Mouse (Mus musculus) thymus, postnatal 4 days (tissue): Measurements from ENCODE around the gene Ago4.

ENCODE experiments used
- DNase-seq: peaks from one replicate; pipeline ENCODE4 v3.0.0; 2021

Gene Ago4

DNA sequence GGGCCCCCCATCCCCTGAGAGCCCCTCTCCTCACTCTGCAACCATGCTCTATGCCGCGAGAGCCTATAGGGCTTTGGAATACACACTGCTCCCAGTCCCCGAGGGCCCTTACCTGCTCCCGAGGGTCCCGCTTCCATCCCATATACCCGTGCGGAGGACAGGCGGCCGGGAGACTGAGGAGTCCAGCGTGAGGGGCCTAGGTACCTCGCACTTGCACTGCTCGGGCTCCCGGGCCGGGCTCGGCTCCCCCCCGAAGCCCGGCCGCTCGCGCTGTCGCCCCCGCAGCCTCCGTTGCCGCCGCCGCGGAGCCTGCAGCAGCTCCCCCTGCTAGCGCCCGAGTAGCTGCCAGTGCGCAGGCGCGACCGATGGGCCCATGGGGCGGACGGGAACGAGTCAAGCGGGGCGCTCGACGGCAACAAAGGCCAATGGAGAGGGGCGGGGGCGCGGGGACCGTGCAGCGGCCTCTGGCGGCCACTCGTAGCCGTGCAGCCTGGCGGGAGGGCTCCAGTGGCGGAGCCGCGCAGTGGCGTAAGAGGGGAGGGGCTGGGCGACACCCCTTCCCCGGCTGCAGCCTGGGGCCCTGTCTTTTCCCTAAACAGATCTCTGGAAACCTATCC is 64.9 kb downstream of the Ago4 start, which contains the start of gene Ago1:
Ago1 (minus strand) TSS at position 299 of the 617 bp plus-strand sequence.
- DNase-seq = peak; percentile 98

GRCm38 (mm10) chr4:126467721-126468284 is 65.5 kb downstream of the Ago4 start:
- DNase-seq = peak; percentile 80

DNA sequence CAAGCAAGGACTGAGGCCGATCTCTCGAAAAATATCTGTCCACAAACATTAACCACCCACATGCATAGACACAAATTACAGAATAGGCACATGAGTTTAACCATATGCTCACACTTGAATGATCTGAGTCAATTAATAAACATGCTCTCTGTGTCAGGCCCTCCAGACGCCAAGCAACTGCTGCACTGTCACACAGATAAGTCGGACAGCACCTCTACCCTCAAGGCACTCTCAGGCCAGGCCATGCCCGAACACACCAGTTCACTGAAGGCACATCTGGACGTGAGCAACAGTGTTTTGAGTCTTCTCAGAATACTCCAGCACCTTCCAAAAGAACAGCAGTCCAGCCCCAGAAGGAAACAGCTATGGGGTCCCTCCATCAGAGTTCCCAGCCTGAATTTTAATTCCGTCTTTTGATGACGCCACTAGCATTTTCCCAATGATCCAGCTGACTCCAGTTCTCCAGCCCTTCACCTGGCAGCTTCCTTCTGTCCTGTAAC is 67.0 kb downstream of the Ago4 start:
- no peak for DNase-seq

- DNase-seq = peak; percentile 62
Observed at GRCm38 (mm10) chr4:126465843-126466242, 67.4 kb downstream of the Ago4 start.

DNA sequence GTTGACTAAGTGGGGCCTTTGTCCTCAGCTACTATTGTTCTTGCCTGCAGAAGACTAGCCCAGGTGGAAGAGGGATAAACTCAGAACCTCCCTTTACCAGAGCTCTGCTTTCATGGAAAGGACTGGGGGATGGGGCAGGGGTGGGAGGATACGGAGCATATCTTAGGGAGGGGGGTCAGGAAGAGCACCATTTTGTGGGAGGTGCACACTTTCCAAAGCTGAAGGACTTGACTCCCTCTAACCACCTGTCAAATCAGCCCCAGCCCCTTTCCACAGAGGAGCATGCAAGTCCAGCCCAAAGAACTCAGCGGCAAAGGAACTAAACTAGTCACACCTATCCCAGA is 68.4 kb downstream of the Ago4 start:
- DNase-seq = no peak

DNA sequence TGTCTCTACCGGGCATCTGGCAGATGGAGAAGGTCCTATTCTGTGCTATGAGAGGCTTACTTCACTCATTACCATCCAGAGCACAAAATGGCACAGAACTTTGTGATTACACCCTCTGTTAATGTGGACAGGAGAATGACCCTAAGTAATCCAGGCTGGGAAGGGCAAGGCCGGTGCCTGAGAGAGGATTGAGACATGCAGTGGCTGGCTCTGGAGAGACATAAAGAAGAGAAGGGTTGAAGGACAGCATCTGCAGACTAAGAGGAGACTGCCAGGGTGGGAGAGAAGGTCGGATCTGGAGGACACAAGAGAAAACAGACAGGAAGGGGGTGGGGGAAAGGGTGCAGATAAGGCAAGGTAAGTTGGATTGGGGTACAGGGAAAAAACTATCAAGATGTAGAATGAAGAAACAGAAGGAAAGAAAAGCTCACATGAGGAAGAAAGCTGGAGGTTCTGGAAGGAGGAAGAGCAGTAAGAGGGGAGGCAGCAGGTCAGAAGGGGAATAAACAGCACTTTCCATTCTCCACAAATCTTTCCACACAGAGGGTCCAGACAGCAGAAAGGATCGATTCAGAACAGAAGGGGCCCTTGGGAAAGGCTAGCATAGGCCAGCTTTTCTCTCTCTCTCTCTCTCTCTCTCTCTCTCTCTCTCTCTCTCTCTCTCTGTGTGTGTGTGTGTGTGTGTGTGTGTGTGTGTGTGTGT is 68.9 kb downstream of the Ago4 start:
- DNase-seq = no peak

DNA sequence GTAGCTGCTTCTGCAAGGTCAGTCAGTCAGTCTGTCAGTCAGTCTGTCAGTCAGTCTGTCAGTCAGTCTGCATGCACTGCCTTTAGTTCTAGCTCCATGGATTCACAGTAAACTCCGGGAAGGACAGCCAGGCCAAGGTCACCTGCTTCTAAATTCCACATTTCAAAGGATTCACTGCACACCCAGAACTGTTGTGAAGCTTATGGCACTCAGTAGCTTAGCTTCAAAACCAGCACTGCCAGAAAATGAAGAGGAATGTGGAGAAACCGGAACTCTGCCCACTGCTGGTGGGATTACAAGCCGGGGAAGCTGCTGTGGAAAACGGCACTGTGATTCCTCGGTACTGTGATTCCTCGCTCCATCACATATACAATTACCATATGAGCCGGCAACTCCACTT is 77.8 kb downstream of the Ago4 start:
- DNase-seq = no peak

- DNase-seq = no peak
Observed at GRCm38 (mm10) chr4:126454547-126455254, 78.6 kb downstream of the Ago4 start.

DNA sequence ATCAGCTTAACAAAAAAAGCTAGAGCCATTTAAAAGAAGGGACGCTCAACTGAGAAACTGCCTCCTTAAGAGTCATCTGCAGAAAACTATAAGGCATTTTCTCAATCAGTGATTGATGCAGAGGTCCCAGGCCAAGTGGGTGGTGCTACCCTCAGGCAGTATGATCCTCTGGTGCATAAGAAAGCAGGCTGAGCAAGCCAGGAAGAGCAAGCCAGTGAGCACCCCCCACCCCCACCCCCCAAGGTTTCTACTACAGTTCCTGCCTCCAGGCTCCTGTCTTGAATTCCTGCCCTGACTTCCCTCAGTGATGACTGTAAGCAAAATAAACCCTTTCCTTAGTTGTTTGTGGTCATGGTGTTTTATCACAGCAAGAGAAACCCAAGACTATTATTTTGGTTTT is 83.0 kb downstream of the Ago4 start:
- no peak for DNase-seq

DNA sequence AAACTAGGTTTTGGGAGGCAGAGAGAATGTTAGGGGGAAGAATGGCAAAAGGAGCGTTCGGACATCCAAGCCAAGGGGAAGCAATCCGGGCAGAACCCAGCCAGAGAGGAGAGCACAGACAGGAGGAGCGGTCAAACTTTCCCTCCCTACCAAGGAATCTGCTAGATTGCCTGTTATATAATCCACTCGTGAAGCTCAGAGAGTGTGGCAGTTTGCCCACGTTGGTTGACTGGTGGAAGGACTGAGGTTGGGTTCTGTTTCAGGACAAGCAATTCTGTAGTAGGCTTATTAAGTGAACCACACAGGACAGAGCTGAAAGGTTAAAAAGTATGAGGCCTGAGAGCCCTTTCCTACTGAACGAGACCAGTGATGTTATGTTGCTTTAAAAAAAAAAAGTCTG is 86.1 kb downstream of the Ago4 start:
- DNase-seq = no peak

DNA sequence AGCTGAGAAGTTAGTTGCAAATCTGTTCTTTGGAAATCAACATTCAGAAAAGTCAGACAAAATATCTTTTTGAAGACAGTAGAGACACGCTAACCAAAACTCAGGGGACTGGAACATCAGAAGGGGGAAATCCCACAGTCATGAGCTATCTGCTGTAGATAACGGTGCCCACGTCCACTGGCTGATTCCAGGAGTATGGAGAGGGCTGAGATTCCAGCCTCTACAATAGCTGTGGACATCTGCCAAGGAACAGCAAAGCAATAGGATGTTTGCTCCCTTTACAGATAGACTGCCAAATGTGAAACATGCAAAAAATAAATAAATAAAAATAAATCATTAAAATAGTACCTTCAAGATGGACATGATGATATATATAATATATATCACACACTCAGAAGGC is 88.7 kb downstream of the Ago4 start:
- no peak for DNase-seq
